Mouse (Mus musculus): ENCODE results near the gene Pik3cg. TPM values are rescaled to one million over a fixed set of nuclear protein-coding genes. Genes with fewer than 3 reads are reported as not detected.

The Pik3cg gene
- polyA plus RNA-seq, 2 experiments: 2.4 to 3.5 TPM

- no peak overlapping the region for H3K4me2 ChIP-seq (ENCODE audit: low read depth)
- H3K4me3 ChIP-seq (ENCODE audit: insufficient read depth in 1 of 2, low read depth in 2 of 2, low read length in 2 of 2): no peak overlapping the region
- H3K9ac ChIP-seq (replicated peaks): no peak overlapping the region
- no peaks in the 10 kb centered on the region for H3K36me3 ChIP-seq (replicated peaks; ENCODE audit: control insufficient read depth, insufficient read depth, low read depth)
- ATAC-seq (ENCODE audit: insufficient read depth) (no peak), DNase-seq (ENCODE audit: low read depth in 3 of 3, low spot score in 3 of 3) (no peak)
- H3K27me3 ChIP-seq (ENCODE audit: control insufficient read depth, insufficient read depth, low read length): no peaks in the 10 kb centered on the region
- TF ChIP-seq EP300 (IDR thresholded peaks at IDR 0.05; ENCODE audit: low read depth): no peak
- TF ChIP-seq CTCF (IDR thresholded peaks at IDR 0.05; ENCODE audit: low read depth): no peak
- H3K27ac ChIP-seq: no peak overlapping the region
- H3K9me3 ChIP-seq (ENCODE audit: control insufficient read depth, low read length): no peaks in the 10 kb centered on the region
- peaks cover 0 to 12% of the 10 kb centered on the region in 2 experiments; a peak in 2 of 4 replicates for H3K4me1 ChIP-seq (replicated peaks; ENCODE audit: control insufficient read depth in 2 of 2, insufficient read depth in 2 of 2, low read length in 1 of 2)
- 47% methylated on average over 5 of the region's 5 CpGs for WGBS (ENCODE audit: insufficient replicate concordance)
These were observed 4.2 kb upstream of the Pik3cg start for GRCm38 (mm10) chr12:32212702-32213101.

GRCm38 (mm10) chr12:32212156-32212555 is 3.7 kb upstream of the Pik3cg start:
- no peaks in the 10 kb centered on the region for H3K36me3 ChIP-seq (replicated peaks; ENCODE audit: control insufficient read depth, insufficient read depth, low read depth)
- no peaks in the 10 kb centered on the region for H3K27me3 ChIP-seq (ENCODE audit: control insufficient read depth, insufficient read depth, low read length)
- no peak for ATAC-seq (ENCODE audit: insufficient read depth)
- peaks cover 0 to 13% of the 10 kb centered on the region in 2 experiments; a peak in 2 of 4 replicates for H3K4me1 ChIP-seq (replicated peaks; ENCODE audit: control insufficient read depth in 2 of 2, insufficient read depth in 2 of 2, low read length in 1 of 2)
- no peak overlapping the region for H3K9ac ChIP-seq (replicated peaks)
- TF ChIP-seq EP300 (IDR thresholded peaks at IDR 0.05; ENCODE audit: low read depth): no peak
- TF ChIP-seq CTCF (IDR thresholded peaks at IDR 0.05; ENCODE audit: low read depth): no peak
- no peak for DNase-seq (ENCODE audit: low read depth in 3 of 3, low spot score in 3 of 3)
- H3K4me3 ChIP-seq (ENCODE audit: insufficient read depth in 1 of 2, low read depth in 2 of 2, low read length in 2 of 2): no peak overlapping the region
- no peak overlapping the region for H3K27ac ChIP-seq
- 73% methylated on average over 5 of the region's 5 CpGs for WGBS (ENCODE audit: insufficient replicate concordance)
- no peak overlapping the region for H3K4me2 ChIP-seq (ENCODE audit: low read depth)
- no peaks in the 10 kb centered on the region for H3K9me3 ChIP-seq (ENCODE audit: control insufficient read depth, low read length)

GRCm38 (mm10) chr12:32211257-32211656 is 2.8 kb upstream of the Pik3cg start:
- H3K9ac ChIP-seq (replicated peaks): no peak overlapping the region
- ATAC-seq (ENCODE audit: insufficient read depth) (no peak), DNase-seq (ENCODE audit: low read depth in 3 of 3, low spot score in 3 of 3) (no peak)
- 64% methylated on average over 4 of the region's 4 CpGs for WGBS (ENCODE audit: insufficient replicate concordance)
- no peak overlapping the region for H3K4me2 ChIP-seq (ENCODE audit: low read depth)
- H3K36me3 ChIP-seq (replicated peaks; ENCODE audit: control insufficient read depth, insufficient read depth, low read depth): no peaks in the 10 kb centered on the region
- no peaks in the 10 kb centered on the region for H3K9me3 ChIP-seq (ENCODE audit: control insufficient read depth, low read length)
- H3K27me3 ChIP-seq (ENCODE audit: control insufficient read depth, insufficient read depth, low read length): no peaks in the 10 kb centered on the region
- H3K4me1 ChIP-seq (replicated peaks; ENCODE audit: control insufficient read depth in 2 of 2, insufficient read depth in 2 of 2, low read length in 1 of 2): peaks cover 0 to 18% of the 10 kb centered on the region in 2 experiments; a peak in 2 of 4 replicates
- H3K27ac ChIP-seq: no peak overlapping the region
- H3K4me3 ChIP-seq (ENCODE audit: insufficient read depth in 1 of 2, low read depth in 2 of 2, low read length in 2 of 2): no peak overlapping the region
- no peak for TF ChIP-seq EP300 (IDR thresholded peaks at IDR 0.05; ENCODE audit: low read depth)
- no peak for TF ChIP-seq CTCF (IDR thresholded peaks at IDR 0.05; ENCODE audit: low read depth)

- Histone ChIP-seq H3K27me3 (ENCODE audit: control insufficient read depth, insufficient read depth, low read length) (no peaks in the 10 kb centered on the region), H3K9ac (replicated peaks) (peak overlapping the region; percentile 19), H3K9me3 (ENCODE audit: control insufficient read depth, low read length) (no peaks in the 10 kb centered on the region), H3K36me3 (replicated peaks; ENCODE audit: control insufficient read depth, insufficient read depth, low read depth) (no peaks in the 10 kb centered on the region), H3K4me2 (ENCODE audit: low read depth) (peak overlapping the region; percentile 61), H3K4me1 (replicated peaks; ENCODE audit: control insufficient read depth in 2 of 2, insufficient read depth in 2 of 2, low read length in 1 of 2) (peaks cover 0 to 18% of the 10 kb centered on the region in 2 experiments; a peak in 2 of 4 replicates), H3K4me3 (ENCODE audit: insufficient read depth in 1 of 2, low read depth in 2 of 2, low read length in 2 of 2) (peak overlapping the region; percentile 56 to 86), H3K27ac (peak overlapping the region; percentile 1; the same call in 1 of the 2 replicates)
- DNase-seq (ENCODE audit: low read depth in 3 of 3, low spot score in 3 of 3) (peak in 1 of 3 experiments; percentile 20), ATAC-seq (ENCODE audit: insufficient read depth) (peak; percentile 62)
- no peak for TF ChIP-seq CTCF (IDR thresholded peaks at IDR 0.05; ENCODE audit: low read depth)
- TF ChIP-seq EP300 (IDR thresholded peaks at IDR 0.05; ENCODE audit: low read depth): peak; percentile 27; the same call in 1 of the 2 replicates
- 18% methylated on average over 2 of the region's 2 CpGs for WGBS (ENCODE audit: insufficient replicate concordance)
These were observed 492 bp upstream of the Pik3cg start for GRCm38 (mm10) chr12:32208951-32209350.

- Histone ChIP-seq H3K4me3 (ENCODE audit: insufficient read depth in 1 of 2, low read depth in 2 of 2, low read length in 2 of 2) (no peak overlapping the region; a peak in 1 of 4 replicates), H3K36me3 (replicated peaks; ENCODE audit: control insufficient read depth, insufficient read depth, low read depth) (no peaks in the 10 kb centered on the region), H3K27me3 (ENCODE audit: control insufficient read depth, insufficient read depth, low read length) (no peaks in the 10 kb centered on the region), H3K27ac (no peak overlapping the region), H3K4me1 (replicated peaks; ENCODE audit: control insufficient read depth in 2 of 2, insufficient read depth in 2 of 2, low read length in 1 of 2) (peaks cover 0 to 18% of the 10 kb centered on the region in 2 experiments; a peak in 2 of 4 replicates), H3K4me2 (ENCODE audit: low read depth) (peak overlapping the region; percentile 25), H3K9me3 (ENCODE audit: control insufficient read depth, low read length) (no peaks in the 10 kb centered on the region), H3K9ac (replicated peaks) (no peak overlapping the region)
- no peak for DNase-seq (ENCODE audit: low read depth in 3 of 3, low spot score in 3 of 3)
- no peak for TF ChIP-seq EP300 (IDR thresholded peaks at IDR 0.05; ENCODE audit: low read depth)
- TF ChIP-seq CTCF (IDR thresholded peaks at IDR 0.05; ENCODE audit: low read depth): no peak
- ATAC-seq (ENCODE audit: insufficient read depth): no peak
- 56% methylated on average over 3 of the region's 3 CpGs for WGBS (ENCODE audit: insufficient replicate concordance)
These were observed 1.3 kb downstream of the Pik3cg start for GRCm38 (mm10) chr12:32207141-32207540.
